Mouse (Mus musculus) MEL (cell line): ENCODE measurements around the gene Unkl.

ENCODE experiments used
- CHD2 ChIP-seq: IDR thresholded peaks from 2 replicates; pipeline ENCODE4 v1.6.1; 2011; ENCODE audit warnings: low read length, improper control_type of control experiment
- CTCF ChIP-seq, 3 experiments: IDR thresholded peaks in 2 of 3; conservative IDR thresholded peaks in 1 of 3; 2 replicates each; pipeline ENCODE4 v1.5.1; 2011 to 2012; ENCODE audit warnings: low read length in 3 of 3, low read depth in 2 of 3, mild to moderate bottlenecking in 2 of 3, improper control_type of control experiment in 1 of 3, inconsistent platforms in 1 of 3, mixed read lengths in 1 of 3, moderate library complexity in 1 of 3; ENCODE audit not compliant: control insufficient read depth in 1 of 3, insufficient read depth in 1 of 3, poor library complexity in 1 of 3, severe bottlenecking in 1 of 3
- GABPA ChIP-seq: IDR thresholded peaks from 2 replicates; pipeline ENCODE4 v1.6.1; 2012; ENCODE audit warnings: low read depth, mild to moderate bottlenecking, inconsistent platforms, low read length, improper control_type of control experiment, moderate library complexity
- MAFK ChIP-seq: IDR thresholded peaks from 2 replicates; pipeline ENCODE4 v1.6.1; 2011; ENCODE audit warnings: low read depth, mild to moderate bottlenecking, low read length, improper control_type of control experiment, borderline replicate concordance
- MAX ChIP-seq: IDR thresholded peaks from 2 replicates; pipeline ENCODE4 v1.6.1; 2011; ENCODE audit warnings: low read length, improper control_type of control experiment
- MAZ ChIP-seq: IDR thresholded peaks from 2 replicates; pipeline ENCODE4 v1.6.1; 2012; ENCODE audit warnings: low read depth, mild to moderate bottlenecking, inconsistent platforms, low read length, improper control_type of control experiment
- POLR2AphosphoS5 ChIP-seq: IDR thresholded peaks from 2 replicates; pipeline ENCODE4 v1.6.1; 2012; ENCODE audit warnings: low read depth, borderline replicate concordance, mild to moderate bottlenecking, inconsistent platforms, low read length, moderate library complexity, mixed read lengths
- RCOR1 ChIP-seq: IDR thresholded peaks from 2 replicates; pipeline ENCODE4 v1.6.1; 2012; ENCODE audit warnings: low read depth, mild to moderate bottlenecking, inconsistent platforms, low read length, improper control_type of control experiment
- USF1 ChIP-seq: IDR thresholded peaks from 2 replicates; pipeline ENCODE4 v1.6.1; 2014; ENCODE audit warnings: low read depth, mild to moderate bottlenecking, inconsistent platforms, low read length, improper control_type of control experiment, moderate library complexity
- ZNF384 ChIP-seq: IDR thresholded peaks from 2 replicates; pipeline ENCODE4 v1.6.1; 2012; ENCODE audit warnings: low read depth, mild to moderate bottlenecking, inconsistent platforms, low read length, improper control_type of control experiment

GRCm38 (mm10) chr17:25184961-25185360, 3.2 kb upstream of the Unkl start:
- TF ChIP-seq ZNF384 (no peak), MAFK (no peak), CTCF (IDR thresholded peaks at IDR 0.05 in 2 of 3, conservative IDR thresholded peaks at IDR 0.05 in 1 of 3; ENCODE audit: control insufficient read depth in 1 of 3, insufficient read depth in 1 of 3, low read depth in 2 of 3, low read length in 3 of 3, poor library complexity in 1 of 3, severe bottlenecking in 1 of 3) (no peak), CHD2 (no peak), USF1 (no peak), RCOR1 (no peak), GABPA (no peak), POLR2AphosphoS5 (no peak), MAZ (no peak), MAX (no peak)
